Mouse (Mus musculus): ENCODE data around the gene Arl3.

DNA sequence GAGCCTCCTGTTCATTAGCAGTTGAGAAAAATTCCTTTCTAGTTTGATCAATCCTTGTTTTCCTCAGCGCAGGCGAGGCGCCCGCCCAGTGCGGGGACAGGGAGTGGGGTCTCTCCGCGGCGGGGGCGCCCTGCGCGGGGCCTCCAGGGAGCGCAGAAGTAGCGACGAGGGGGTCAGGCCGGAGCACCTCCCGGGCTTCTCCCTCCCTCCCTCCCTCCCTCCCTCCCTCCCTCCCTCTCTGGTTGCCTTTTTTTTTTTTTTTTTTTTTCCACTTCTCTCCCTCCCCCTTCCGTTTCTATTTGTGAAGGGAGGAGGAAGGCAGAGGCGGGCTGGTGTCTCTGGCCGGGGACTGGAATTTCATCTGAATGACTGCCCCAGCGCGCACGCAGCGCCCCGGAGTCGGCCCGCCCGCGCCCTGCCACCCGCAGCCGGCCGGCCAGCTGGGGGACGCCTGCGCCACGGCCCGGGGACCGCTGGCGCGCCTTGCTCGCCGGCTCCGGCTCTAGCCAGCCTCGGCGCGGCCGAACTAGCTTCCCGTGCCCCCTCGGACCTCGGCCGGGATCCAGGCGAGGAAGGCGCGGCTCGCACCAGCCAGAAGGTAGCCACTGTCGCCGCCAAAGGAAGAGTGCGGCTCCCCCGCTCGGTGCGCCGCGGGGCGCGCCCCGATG, 71.5 kb downstream of the Arl3 start, which contains the start of gene Trim8:
- TF ChIP-seq CTCF (IDR thresholded peaks at IDR 0.05; ENCODE audit: low read depth, low read length) (no peak), POLR2AphosphoS5 (IDR thresholded peaks at IDR 0.05; ENCODE audit: insufficient replicate concordance, low read depth, low read length) (no peak), GATA1 (IDR thresholded peaks at IDR 0.05; ENCODE audit: borderline replicate concordance, low read length) (no peak), TAL1 (conservative IDR thresholded peaks at IDR 0.05; ENCODE audit: low read depth, low read length) (no peak), GATA2 (IDR thresholded peaks at IDR 0.05; ENCODE audit: borderline replicate concordance, low read depth, low read length) (no peak)
